Mouse (Mus musculus): Measurements from ENCODE around the gene Cd248.

GRCm38 (mm10) chr19:5050047-5050905, 17.6 kb upstream of the Cd248 start, which contains the start of gene Rin1:
- TF ChIP-seq ZC3H11A (IDR thresholded peaks at IDR 0.05; ENCODE audit: borderline replicate concordance, low read depth, low read length), result no peak
- no peak for TF ChIP-seq HCFC1 (IDR thresholded peaks at IDR 0.05; ENCODE audit: borderline replicate concordance, insufficient read depth, low read length)
- TF ChIP-seq CHD2 (IDR thresholded peaks at IDR 0.05; ENCODE audit: low read depth, low read length), result no peak

All from ES-E14 (cell line).